Mouse (Mus musculus): ENCODE measurements around the gene Creb5.

Gene Creb5

DNA sequence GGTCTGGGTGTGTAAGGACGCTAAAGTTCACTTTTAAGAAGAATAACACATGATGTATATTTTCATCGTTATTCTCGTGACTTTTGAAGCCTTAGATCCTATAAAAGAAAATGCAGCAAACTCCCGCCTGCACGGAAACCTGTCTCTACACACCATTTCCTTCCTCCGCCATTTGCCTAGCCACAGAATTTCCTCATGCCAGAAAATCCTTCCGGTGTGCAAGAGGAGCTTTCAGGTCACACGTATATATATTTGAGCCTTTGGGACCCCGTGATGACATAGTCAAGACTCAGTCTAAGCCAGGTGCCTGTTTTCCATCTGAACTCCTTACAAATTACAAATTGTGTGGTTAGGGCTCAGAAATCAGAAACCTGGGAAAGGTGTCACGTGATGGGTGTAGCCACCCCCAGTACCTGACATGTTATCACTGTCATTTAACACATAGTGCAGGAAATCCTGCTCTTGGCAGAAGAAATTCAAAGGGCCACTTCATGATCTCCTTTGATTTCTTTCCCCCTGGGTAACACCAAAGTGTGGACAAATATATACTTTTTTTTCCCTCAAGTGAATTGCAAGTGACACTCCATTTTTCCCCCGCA is 158.9 kb downstream of the Creb5 start:
- no peak for DNase-seq

GRCm38 (mm10) chr6:53447479-53447878 is 160.4 kb downstream of the Creb5 start:
- no peak for DNase-seq

GRCm38 (mm10) chr6:53448317-53448870 is 161.3 kb downstream of the Creb5 start:
- no peak for DNase-seq

GRCm38 (mm10) chr6:53449437-53450173 is 162.5 kb downstream of the Creb5 start:
- DNase-seq: no peak

DNA sequence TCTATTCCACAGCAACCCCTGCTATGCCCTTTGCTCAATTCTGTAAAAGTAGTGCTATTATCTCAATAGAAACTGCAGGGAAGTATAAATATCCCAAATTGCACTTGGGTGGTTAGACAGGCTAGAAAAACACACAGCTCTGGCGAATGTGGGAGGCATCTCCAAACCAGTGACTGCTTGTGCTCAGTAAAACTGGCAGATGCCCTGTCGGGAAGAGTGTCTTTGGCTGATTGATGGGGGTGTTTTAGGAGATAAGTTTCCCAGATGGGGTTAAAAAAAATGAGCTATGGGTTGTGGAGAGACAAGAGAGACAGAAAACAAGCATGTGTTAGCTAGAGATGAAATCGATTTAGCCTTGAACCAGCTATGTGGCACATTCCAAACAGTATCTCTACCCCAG is 163.4 kb downstream of the Creb5 start:
- DNase-seq: no peak

DNA sequence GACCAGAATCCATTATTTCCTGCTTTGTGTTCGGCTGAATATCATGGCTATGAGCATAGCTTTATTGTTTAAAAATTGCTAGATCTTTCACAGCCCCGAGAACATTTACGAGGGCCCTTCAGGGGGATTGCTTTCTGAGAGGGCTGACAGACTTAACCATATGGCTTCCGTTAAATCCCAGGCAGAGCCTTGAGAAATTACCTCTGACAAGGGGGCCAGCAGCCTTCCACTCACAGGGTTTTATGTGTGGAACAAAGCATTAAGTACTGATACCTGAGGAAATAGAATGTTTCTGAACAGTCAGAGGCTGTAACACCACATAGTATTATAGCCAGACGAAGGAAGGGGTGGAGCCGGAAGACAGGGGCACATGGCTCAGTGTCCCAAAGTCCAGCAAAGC is 165.2 kb downstream of the Creb5 start:
- DNase-seq: no peak

DNA sequence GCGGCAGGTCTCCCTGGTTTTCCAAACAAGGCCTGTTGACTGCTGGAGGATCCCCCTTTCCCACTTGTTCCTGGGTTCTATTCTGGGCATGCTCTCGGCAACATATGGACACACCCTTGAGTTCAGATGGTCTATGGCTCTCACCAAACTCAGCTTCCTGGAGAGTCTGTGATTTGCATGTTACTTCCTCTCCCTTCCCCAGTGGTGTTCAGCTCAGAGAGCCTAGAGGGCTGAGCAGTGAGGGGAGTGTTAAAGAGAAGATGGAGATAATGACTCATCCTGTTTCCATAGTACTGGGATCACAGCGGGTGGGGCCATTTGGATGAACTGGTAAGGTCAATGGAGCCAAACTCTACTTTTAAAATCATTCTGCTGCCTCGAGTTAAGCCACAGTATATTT is 168.4 kb downstream of the Creb5 start:
- DNase-seq: no peak

DNA sequence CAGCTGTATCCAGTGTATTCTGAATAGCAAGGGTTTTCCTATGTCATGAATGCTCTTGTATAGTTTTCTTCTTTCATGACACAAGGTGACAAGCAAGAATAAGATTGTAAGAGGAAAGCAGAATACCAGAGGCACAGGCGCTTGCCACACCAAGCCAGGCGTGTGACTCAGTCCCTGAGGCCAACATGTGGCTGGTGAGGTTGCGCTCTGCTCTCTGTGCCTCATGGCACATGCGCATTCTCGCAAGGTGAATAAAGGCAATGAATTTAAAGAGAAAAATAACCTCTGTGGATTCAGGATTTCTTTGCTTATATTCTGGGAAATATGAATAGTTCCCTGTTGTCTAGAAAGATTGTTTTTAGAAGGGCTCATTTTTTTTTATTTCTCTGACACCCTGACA is 169.0 kb downstream of the Creb5 start:
- no peak for DNase-seq

- DNase-seq: no peak
These were observed 173.1 kb downstream of the Creb5 start for GRCm38 (mm10) chr6:53459995-53460747.

DNA sequence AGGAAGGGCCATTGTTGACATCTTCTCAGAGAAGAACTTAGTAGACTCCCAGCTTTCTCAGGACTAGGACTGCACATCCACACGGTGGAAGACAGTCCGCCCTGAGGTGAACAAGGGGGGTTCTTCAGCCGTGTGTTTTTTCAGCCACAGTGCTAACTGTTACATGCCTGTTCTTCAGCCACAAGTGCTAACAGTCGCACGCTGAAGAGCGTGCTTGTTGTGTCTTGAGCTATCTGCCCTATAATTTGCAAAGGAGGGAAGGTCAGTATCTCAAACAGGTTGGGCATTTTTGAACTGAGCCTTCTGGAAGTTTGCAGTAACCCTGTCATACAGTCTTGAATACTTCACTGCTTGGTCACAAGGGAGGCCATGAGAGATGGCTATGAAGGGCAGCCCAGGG is 174.0 kb downstream of the Creb5 start:
- no peak for DNase-seq

GRCm38 (mm10) chr6:53461775-53462770 is 175.0 kb downstream of the Creb5 start:
- DNase-seq: no peak

DNA sequence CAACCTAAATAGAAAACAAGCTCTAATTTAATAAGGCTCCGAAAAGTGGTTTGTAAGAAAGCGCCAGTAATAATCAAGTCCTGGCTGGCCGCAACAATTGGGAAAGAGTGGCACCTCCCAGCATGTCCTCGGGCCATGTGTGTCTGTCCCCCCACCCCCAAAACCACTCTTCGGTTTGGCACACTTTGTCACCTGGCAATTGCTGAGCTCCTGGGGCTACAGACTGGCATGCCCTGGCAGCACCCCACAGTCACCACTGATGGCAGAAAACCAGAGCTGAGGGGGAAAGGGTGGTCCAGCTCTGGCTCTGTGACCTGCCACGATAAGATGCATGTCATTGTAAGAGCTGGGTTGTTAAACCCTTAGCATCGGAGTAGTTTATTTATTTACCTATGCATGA is 175.7 kb downstream of the Creb5 start:
- DNase-seq: no peak

GRCm38 (mm10) chr6:53463261-53463813 is 176.3 kb downstream of the Creb5 start:
- DNase-seq: no peak

GRCm38 (mm10) chr6:53469204-53469603 is 182.1 kb downstream of the Creb5 start:
- DNase-seq: no peak

DNA sequence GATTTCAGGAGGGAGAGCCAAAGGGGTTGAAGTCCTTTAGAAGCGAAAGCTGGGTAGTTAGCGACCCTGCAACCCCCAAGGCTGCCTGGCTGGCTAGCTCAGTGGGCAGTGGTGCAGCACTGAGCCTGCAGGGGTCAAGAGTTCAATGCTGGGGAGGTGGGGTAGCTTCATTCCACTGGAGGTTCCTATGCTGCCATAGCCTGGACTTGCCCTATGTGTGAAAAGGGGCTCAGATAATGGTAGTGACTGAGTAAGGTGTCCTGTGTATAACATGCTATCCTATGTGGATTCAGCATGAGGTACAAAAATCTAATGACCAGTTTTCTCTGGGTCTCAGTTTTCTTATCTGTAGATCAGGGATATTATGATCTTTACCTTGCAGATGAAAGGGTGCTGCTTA is 182.6 kb downstream of the Creb5 start:
- DNase-seq: no peak

- no peak for DNase-seq
These were observed 183.5 kb downstream of the Creb5 start for GRCm38 (mm10) chr6:53470559-53470958.

DNA sequence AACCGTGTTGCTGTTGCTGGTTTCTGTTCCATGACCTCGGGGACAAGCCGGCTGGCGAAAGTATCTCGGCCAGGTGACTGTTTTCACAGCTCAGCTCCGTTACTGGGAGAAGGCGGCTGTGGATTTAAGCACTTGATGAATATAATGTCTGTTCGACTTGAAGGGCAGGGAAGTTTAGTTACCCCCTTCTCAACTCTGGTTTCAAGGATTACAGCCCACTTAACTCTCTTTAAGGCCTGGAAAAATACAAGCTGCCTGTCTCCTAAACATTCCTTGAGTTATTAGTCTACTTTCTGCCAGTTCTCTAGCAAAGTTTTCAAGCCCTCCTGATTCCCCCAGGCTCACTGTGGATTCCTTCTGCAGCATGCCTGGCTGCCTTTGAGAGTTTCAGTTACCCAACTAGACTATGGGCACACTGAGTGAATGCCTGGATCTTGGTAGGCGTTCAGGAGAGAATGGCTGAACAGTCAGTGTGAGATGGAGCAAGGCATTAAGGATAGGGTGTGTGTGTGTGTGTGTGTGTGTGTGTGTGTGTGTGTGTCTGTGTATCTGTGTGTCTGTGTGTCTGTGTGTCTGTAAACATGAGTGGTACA is 184.0 kb downstream of the Creb5 start:
- no peak for DNase-seq

DNA sequence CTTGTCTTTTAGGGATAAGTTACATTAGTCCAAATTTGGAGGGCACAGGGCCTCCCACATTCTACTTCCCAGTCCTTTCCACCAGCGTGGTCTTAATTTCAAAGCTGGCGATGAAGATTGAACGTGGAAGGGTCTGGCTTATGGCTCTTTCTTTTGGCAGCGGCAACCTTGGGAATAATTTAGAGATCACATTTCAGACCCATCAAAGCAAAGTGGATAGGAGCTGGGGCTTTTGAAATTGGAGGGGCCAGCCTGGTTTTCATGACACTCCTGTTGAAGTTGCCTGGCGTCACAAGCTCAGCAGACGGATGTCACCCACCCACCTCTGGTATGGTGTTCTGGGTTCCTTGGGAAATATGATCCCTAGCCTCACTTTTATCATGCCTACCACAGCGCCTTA is 185.7 kb downstream of the Creb5 start:
- no peak for DNase-seq

- no peak for DNase-seq
These were observed 190.4 kb downstream of the Creb5 start for GRCm38 (mm10) chr6:53477501-53477900.

DNA sequence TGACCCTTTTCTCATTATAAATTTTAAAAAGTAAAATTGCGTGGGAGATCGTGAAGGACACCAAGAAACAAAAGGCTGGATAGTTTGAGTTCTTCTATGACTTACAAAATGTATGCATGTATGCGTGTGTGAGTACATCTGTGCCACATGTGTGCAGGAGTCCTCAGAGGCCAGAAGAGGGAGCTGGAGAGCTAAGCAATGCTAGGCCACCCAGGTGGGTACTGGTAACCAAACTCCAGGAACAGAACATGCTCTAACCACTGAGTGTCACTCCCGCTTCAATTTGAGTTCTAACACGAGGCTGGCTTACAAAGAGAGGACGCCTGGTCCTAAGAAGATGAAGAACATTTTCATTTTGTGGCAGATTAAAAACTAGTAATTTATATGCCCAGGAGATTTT is 203.8 kb downstream of the Creb5 start:
- DNase-seq: no peak

DNA sequence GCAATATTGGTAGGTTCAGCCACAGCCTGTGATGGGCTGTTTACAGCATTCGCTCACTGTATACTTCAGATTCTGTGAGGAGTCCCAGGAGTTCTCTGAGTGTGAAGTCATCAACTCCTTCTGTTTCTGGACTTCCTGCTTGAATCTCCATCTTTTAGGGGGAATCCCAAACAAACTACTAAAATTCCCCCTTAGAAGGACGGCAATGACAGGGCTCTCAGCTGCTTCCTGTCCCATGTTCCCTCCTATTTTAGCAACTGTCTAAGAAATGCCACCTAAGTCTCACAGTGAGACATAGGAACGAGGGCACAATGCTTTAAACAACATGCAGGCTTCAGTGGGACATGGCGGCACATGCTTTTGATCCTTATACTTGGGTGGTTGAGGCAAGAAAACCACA is 204.3 kb downstream of the Creb5 start:
- DNase-seq: no peak

GRCm38 (mm10) chr6:53493864-53494263 is 206.8 kb downstream of the Creb5 start:
- DNase-seq: no peak
